Comparison of ENCODE assay signal across 27 mouse cellular contexts in the genomic region with DNA sequence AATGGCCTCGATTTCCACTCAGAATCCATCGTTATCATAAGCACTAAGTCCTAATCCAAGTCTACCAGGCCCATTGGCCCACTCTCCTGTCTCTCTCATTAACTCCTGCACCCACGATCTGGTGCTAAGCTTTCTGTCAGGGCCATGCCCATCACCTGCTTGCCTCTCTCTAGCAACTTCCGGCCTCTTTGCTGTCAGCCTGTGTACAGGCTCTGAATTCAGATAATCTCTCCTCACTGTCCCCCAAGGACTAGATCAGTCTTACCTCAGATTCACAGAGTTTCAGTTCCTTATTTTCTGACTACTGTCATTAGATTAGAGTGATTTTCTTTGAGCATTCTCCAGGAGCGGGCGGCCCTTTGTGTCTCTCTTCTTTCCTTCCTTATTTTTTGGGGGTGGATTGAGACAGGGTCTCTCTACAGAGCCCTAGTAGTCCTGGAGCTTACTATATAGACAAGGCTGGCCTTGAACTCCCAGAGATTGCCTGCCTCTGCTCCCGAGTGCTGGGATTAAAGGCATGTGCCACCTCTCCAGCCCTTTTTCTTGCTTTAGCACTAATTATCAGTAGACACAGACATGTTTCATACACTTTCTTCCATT. TPM values are rescaled to one million over a fixed set of nuclear protein-coding genes. Genes with fewer than 3 reads are reported as not detected.
DNase-seq lines count a peak whose midpoint lies in the region; ATAC-seq and TF ChIP-seq lines count a peak whose summit lies in the region.
"Had no signal": no experiment of that assay in that cellular context is flagged by ENCODE, and none has a peak within 500 bp of the region (broad histone marks: within the 10 kb centered on the region; RNA-seq: fewer than 3 reads in every experiment).

No protein-coding gene starts in this region.

- no peak for TF ChIP-seq CTCF in MEL (IDR thresholded peaks at IDR 0.05 in 2 of 3, conservative IDR thresholded peaks at IDR 0.05 in 1 of 3; ENCODE audit: control insufficient read depth in 1 of 3, insufficient read depth in 1 of 3, low read depth in 2 of 3, low read length in 3 of 3, poor library complexity in 1 of 3, severe bottlenecking in 1 of 3)

- DNase-seq in midbrain, embryonic 11.5 days (ENCODE audit: low spot score, missing footprints): peak; percentile 41
- DNase-seq in MEL (ENCODE audit: low read depth, low spot score): peak; percentile 84
- DNase-seq in splenic B cell, adult 2 months (ENCODE audit: low read depth, low spot score): peak; percentile 87
- no peak for DNase-seq in kidney, postnatal 4 days
- DNase-seq: adrenal gland, postnatal 36 days; cerebellum, adult 11 months; cerebellum, adult 9-11 months; gastrocnemius, postnatal 14 days; heart, adult 2 months; heart, postnatal 14 days; kidney, adult 2 months; kidney, postnatal 36 days; layer of hippocampus, adult 9-11 months; liver, embryonic 13.5 days; lung, adult 2 months; right cerebral cortex, postnatal 14 days; thymus, adult 2 months; thymus, postnatal 4 days had no signal

- H3K9me3 ChIP-seq in midbrain, embryonic 11.5 days (ENCODE audit: control insufficient read depth, low read length): no peaks in the 10 kb centered on the region
- H3K9me3 ChIP-seq in midbrain, embryonic 15.5 days: no peaks in the 10 kb centered on the region
- no peaks in the 10 kb centered on the region for H3K9me3 ChIP-seq in MEL (replicated peaks; ENCODE audit: insufficient read depth, low read length)
- H3K9me3 ChIP-seq in neural tube, embryonic 15.5 days (replicated peaks): no peaks in the 10 kb centered on the region
- H3K9me3 ChIP-seq: forebrain, embryonic 10.5 days; heart, embryonic 13.5 days; liver, embryonic 13.5 days had no signal

- H3K9ac ChIP-seq in midbrain, embryonic 11.5 days (ENCODE audit: low read length): no peak overlapping the region
- H3K9ac ChIP-seq in midbrain, embryonic 15.5 days: no peak overlapping the region
- H3K9ac ChIP-seq in MEL (ENCODE audit: control insufficient read depth, low read depth, low read length, poor library complexity, severe bottlenecking): peak overlapping the region; percentile 68
- no peak overlapping the region for H3K9ac ChIP-seq in neural tube, embryonic 15.5 days (replicated peaks)
- H3K9ac ChIP-seq: heart, embryonic 13.5 days; hindbrain, embryonic 14.5 days; liver, embryonic 13.5 days had no signal

- no peaks in the 10 kb centered on the region; the same call in 1 of the 2 replicates for H3K79me2 ChIP-seq in MEL (ENCODE audit: control insufficient read depth, insufficient read depth, low read length, poor library complexity)

- 0 out of 4 replicates have a peak, but pooled peaks of 1 of the 2 experiments have one; percentile 27 for TF ChIP-seq POLR2A in MEL (IDR thresholded peaks at IDR 0.05; ENCODE audit: control insufficient read depth in 1 of 2, insufficient read depth in 1 of 2, low read depth in 1 of 2, low read length in 2 of 2, poor library complexity in 1 of 2)

- TF ChIP-seq RAD21 in MEL (IDR thresholded peaks at IDR 0.05; ENCODE audit: low read depth, low read length): no peak

- H3K4me3 ChIP-seq in midbrain, embryonic 11.5 days (ENCODE audit: low read depth, low read length): no peak overlapping the region
- no peak overlapping the region for H3K4me3 ChIP-seq in midbrain, embryonic 15.5 days
- peak overlapping the region; percentile 31 to 50 for H3K4me3 ChIP-seq in MEL (ENCODE audit: control insufficient read depth in 1 of 2, insufficient read depth in 1 of 2, low read depth in 2 of 2, low read length in 2 of 2)
- no peak overlapping the region for H3K4me3 ChIP-seq in neural tube, embryonic 15.5 days (replicated peaks)
- H3K4me3 ChIP-seq: forebrain, embryonic 10.5 days; heart, adult 2 months; heart, embryonic 13.5 days; left cerebral cortex, adult 2 months; liver, embryonic 13.5 days had no signal

- no peak for ATAC-seq in midbrain, embryonic 11.5 days (ENCODE audit: low FRiP score)
- no peak for ATAC-seq in midbrain, embryonic 15.5 days (replicated peaks)
- peak; percentile 78 for ATAC-seq in granulocyte monocyte progenitor cell, adult 5-6 weeks (replicated peaks; ENCODE audit: poor library complexity, severe bottlenecking)
- ATAC-seq in neural tube, embryonic 15.5 days (ENCODE audit: low FRiP score): no peak
- ATAC-seq: forebrain, embryonic 16.5 days; Patski had no signal

- H3K36me3 ChIP-seq in midbrain, embryonic 11.5 days (ENCODE audit: control insufficient read depth, insufficient read depth, low read length): no peaks in the 10 kb centered on the region
- no peaks in the 10 kb centered on the region for H3K36me3 ChIP-seq in midbrain, embryonic 15.5 days (replicated peaks)
- peaks cover 0 to 8% of the 10 kb centered on the region in 2 experiments; a peak in 2 of 4 replicates for H3K36me3 ChIP-seq in MEL (ENCODE audit: control insufficient read depth in 1 of 2, insufficient read depth in 2 of 2, low read length in 2 of 2)
- no peaks in the 10 kb centered on the region for H3K36me3 ChIP-seq in splenic B cell, adult 2 months (ENCODE audit: control insufficient read depth, insufficient read depth, low read length, poor library complexity, severe bottlenecking)
- no peaks in the 10 kb centered on the region for H3K36me3 ChIP-seq in neural tube, embryonic 15.5 days
- H3K36me3 ChIP-seq: forebrain, embryonic 10.5 days; heart, embryonic 13.5 days; liver, embryonic 13.5 days had no signal

- peaks cover 3% of the 10 kb centered on the region; the same call in 1 of the 2 replicates for H3K27me3 ChIP-seq in midbrain, embryonic 11.5 days (ENCODE audit: control insufficient read depth, insufficient read depth, low read length)
- H3K27me3 ChIP-seq in midbrain, embryonic 15.5 days (replicated peaks): no peaks in the 10 kb centered on the region; the same call in 1 of the 2 replicates
- H3K27me3 ChIP-seq in MEL (ENCODE audit: control insufficient read depth in 1 of 2, insufficient read depth in 2 of 2, low read length in 2 of 2): 0 out of 4 replicates have a peak, but pooled peaks cover 0 to 1% of the 10 kb centered on the region in 2 experiments
- H3K27me3 ChIP-seq in splenic B cell, adult 2 months (ENCODE audit: control insufficient read depth, insufficient read depth, low read length, poor library complexity, severe bottlenecking): no peaks in the 10 kb centered on the region
- H3K27me3 ChIP-seq in neural tube, embryonic 15.5 days (replicated peaks): no peaks in the 10 kb centered on the region
- H3K27me3 ChIP-seq: liver, embryonic 13.5 days; Patski had no signal

- H3K4me2 ChIP-seq in midbrain, embryonic 11.5 days: no peak overlapping the region
- no peak overlapping the region for H3K4me2 ChIP-seq in midbrain, embryonic 15.5 days
- H3K4me2 ChIP-seq in neural tube, embryonic 15.5 days: no peak overlapping the region
- H3K4me2 ChIP-seq: heart, embryonic 13.5 days; hindbrain, embryonic 14.5 days; liver, embryonic 13.5 days had no signal

- H3K27ac ChIP-seq in midbrain, embryonic 11.5 days (ENCODE audit: low read depth, low read length): no peak overlapping the region
- no peak overlapping the region for H3K27ac ChIP-seq in midbrain, embryonic 15.5 days
- H3K27ac ChIP-seq in MEL (ENCODE audit: control insufficient read depth, low read depth, low read length): peak overlapping the region; percentile 84
- H3K27ac ChIP-seq in neural tube, embryonic 15.5 days (replicated peaks): no peak overlapping the region
- H3K27ac ChIP-seq: heart, adult 2 months; heart, embryonic 13.5 days; hindbrain, embryonic 14.5 days; left cerebral cortex, adult 2 months; liver, embryonic 13.5 days had no signal

- TF ChIP-seq EP300 in MEL (IDR thresholded peaks at IDR 0.05; ENCODE audit: low read depth in 1 of 2, low read length in 2 of 2): peak; percentile 56 to 61

- peaks cover 7% of the 10 kb centered on the region; the same call in 1 of the 2 replicates for H3K4me1 ChIP-seq in midbrain, embryonic 11.5 days (ENCODE audit: control insufficient read depth, insufficient read depth, low read length)
- no peaks in the 10 kb centered on the region for H3K4me1 ChIP-seq in midbrain, embryonic 15.5 days
- H3K4me1 ChIP-seq in MEL (ENCODE audit: control insufficient read depth in 1 of 2, insufficient read depth in 2 of 2, low read length in 2 of 2): peaks cover 0 to 13% of the 10 kb centered on the region in 2 experiments; a peak in 3 of 4 replicates
- no peaks in the 10 kb centered on the region for H3K4me1 ChIP-seq in neural tube, embryonic 15.5 days

- 78% methylated on average over 7 of the region's 7 CpGs for WGBS in midbrain, embryonic 11.5 days
- 78% methylated on average over 7 of the region's 7 CpGs for WGBS in midbrain, embryonic 15.5 days
- 80% methylated on average over 7 of the region's 7 CpGs for WGBS in neural tube, embryonic 15.5 days

RNA-seq across cellular contexts. Expression of gene Senp7, which starts 14.0 kb away (rescaled TPM):
- polyA plus RNA-seq in midbrain, embryonic 11.5 days (2014; fragmentation: Nextera tagmentation; extraction: Ambion mirVana): 37.4 and 42.8 TPM in 2 replicates
- polyA plus RNA-seq in midbrain, embryonic 15.5 days (2015; fragmentation: Nextera tagmentation; extraction: Ambion mirVana): 59.0 and 59.3 TPM in 2 replicates
- 7.7 and 8.1 TPM in 2 replicates for total RNA-seq in MEL (2012; rRNA removed)
- polyA plus RNA-seq in MEL (2012; ENCODE audit: insufficient read depth in 1 of 2, insufficient read length in 2 of 2, low read depth in 1 of 2, low replicate concordance in 2 of 2, missing spikeins in 1 of 2): 10 to 100 TPM in 1 of 2 experiments, not detected in 1; 15.0 TPM
- 26.1 and 41.5 TPM in 2 replicates for total RNA-seq in granulocyte monocyte progenitor cell, adult 5-6 weeks (2014; fragmentation: Nextera tagmentation)
- total RNA-seq in granulocyte monocyte progenitor cell, adult 5-6 weeks (2017): 19.7 and 27.7 TPM in 2 replicates
- 41.8 and 46.9 TPM in 2 replicates for polyA plus RNA-seq in neural tube, embryonic 15.5 days (2015; fragmentation: Nextera tagmentation; extraction: Ambion mirVana)

RNA-seq across cellular contexts. Expression of gene Trmt10c, which starts 24.5 kb away (rescaled TPM):
- polyA plus RNA-seq in midbrain, embryonic 11.5 days (2014; fragmentation: Nextera tagmentation; extraction: Ambion mirVana): 31.3 and 33.3 TPM in 2 replicates
- polyA plus RNA-seq in midbrain, embryonic 15.5 days (2015; fragmentation: Nextera tagmentation; extraction: Ambion mirVana): 17.5 and 18.2 TPM in 2 replicates
- 28.7 and 32.3 TPM in 2 replicates for total RNA-seq in MEL (2012; rRNA removed)
- 10 to 100 TPM; 16.5 to 48.5 TPM for polyA plus RNA-seq in MEL (2012; ENCODE audit: insufficient read depth in 1 of 2, insufficient read length in 2 of 2, low read depth in 1 of 2, low replicate concordance in 2 of 2, missing spikeins in 1 of 2)
- total RNA-seq in granulocyte monocyte progenitor cell, adult 5-6 weeks (2014; fragmentation: Nextera tagmentation): 24.1 and 26.0 TPM in 2 replicates
- 38.0 and 49.4 TPM in 2 replicates for total RNA-seq in granulocyte monocyte progenitor cell, adult 5-6 weeks (2017)
- polyA plus RNA-seq in neural tube, embryonic 15.5 days (2015; fragmentation: Nextera tagmentation; extraction: Ambion mirVana): 18.9 and 20.9 TPM in 2 replicates

RNA-seq across cellular contexts. Expression of gene Pcnp, which starts 32.6 kb away (rescaled TPM):
- 384 and 403 TPM in 2 replicates for polyA plus RNA-seq in midbrain, embryonic 11.5 days (2014; fragmentation: Nextera tagmentation; extraction: Ambion mirVana)
- 192 and 204 TPM in 2 replicates for polyA plus RNA-seq in midbrain, embryonic 15.5 days (2015; fragmentation: Nextera tagmentation; extraction: Ambion mirVana)
- total RNA-seq in MEL (2012; rRNA removed): 70.9 and 79.1 TPM in 2 replicates
- polyA plus RNA-seq in MEL (2012; ENCODE audit: insufficient read depth in 1 of 2, insufficient read length in 2 of 2, low read depth in 1 of 2, low replicate concordance in 2 of 2, missing spikeins in 1 of 2): 100 to 1,000 TPM in 1 of 2 experiments, 10 to 100 TPM in 1; 88.5 to 128 TPM
- 92.3 and 115 TPM in 2 replicates for total RNA-seq in granulocyte monocyte progenitor cell, adult 5-6 weeks (2014; fragmentation: Nextera tagmentation)
- 120 and 143 TPM in 2 replicates for total RNA-seq in granulocyte monocyte progenitor cell, adult 5-6 weeks (2017)
- polyA plus RNA-seq in neural tube, embryonic 15.5 days (2015; fragmentation: Nextera tagmentation; extraction: Ambion mirVana): 193 and 199 TPM in 2 replicates

Comparison
In these comparisons a context has a peak if more than half of its experiments do, and no peak if none do; other contexts are left out.
1. DNase-seq: peak in midbrain, embryonic 11.5 days (single experiment), MEL (single experiment) and splenic B cell, adult 2 months (single experiment); none in kidney, postnatal 4 days (0 of 2).
2. H3K4me3 ChIP-seq: peak in MEL (2 of 2); none in midbrain, embryonic 11.5 days (single experiment), midbrain, embryonic 15.5 days (single experiment) and neural tube, embryonic 15.5 days (single experiment).